Mouse (Mus musculus): ENCODE measurements around the gene Kncn. TPM values are rescaled to one million over a fixed set of nuclear protein-coding genes. Genes with fewer than 3 reads are reported as not detected.

Kncn gene
- total and polyA plus RNA-seq, 2 experiments from 2014 or later, result 0.11 to 0.25 TPM

DNA sequence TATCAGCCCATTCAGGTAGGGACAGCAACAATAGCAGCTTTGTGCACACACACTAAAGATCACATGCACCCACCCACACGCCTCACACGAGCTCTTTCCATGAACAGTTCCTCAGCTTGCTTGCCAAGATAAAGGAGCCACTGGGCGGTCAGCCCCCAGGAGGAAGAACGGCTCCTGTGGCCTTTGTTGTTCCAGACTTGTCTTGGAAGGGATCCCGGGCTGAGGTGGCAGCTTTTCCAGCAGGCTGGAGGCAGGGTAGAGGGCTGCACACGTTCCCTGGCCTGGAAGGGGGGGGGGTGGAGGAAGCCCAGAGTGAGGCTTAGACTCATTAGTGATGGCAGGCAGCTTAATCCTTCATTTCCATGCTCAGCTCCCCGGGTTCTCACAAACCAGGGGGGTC, 24.4 kb downstream of the Kncn start:
- Histone ChIP-seq H3K9ac (replicated peaks; ENCODE audit: low read length, poor library complexity, severe bottlenecking) (no peak overlapping the region), H3K36me3 (ENCODE audit: insufficient read depth, low read length) (peaks cover 7% of the 10 kb centered on the region; the same call in 1 of the 2 replicates), H3K4me2 (ENCODE audit: low read depth, low read length, poor library complexity, severe bottlenecking) (no peak overlapping the region), H3K27ac (ENCODE audit: low read depth, low read length) (no peak overlapping the region), H3K4me1 (ENCODE audit: insufficient read depth, low read length) (no peaks in the 10 kb centered on the region), H3K27me3 (ENCODE audit: insufficient read depth, low read length) (peaks cover 33% of the 10 kb centered on the region), H3K4me3 (ENCODE audit: low read depth, low read length) (no peak overlapping the region), H3K9me3 (ENCODE audit: low read length) (no peaks in the 10 kb centered on the region)
- 11% methylated on average over 7 of the region's 7 CpGs for WGBS
- TF ChIP-seq CTCF (IDR thresholded peaks at IDR 0.05), result no peak
- ATAC-seq (ENCODE audit: low FRiP score), result peak; percentile 70
- peak; percentile 50 for DNase-seq (ENCODE audit: low spot score)

DNA sequence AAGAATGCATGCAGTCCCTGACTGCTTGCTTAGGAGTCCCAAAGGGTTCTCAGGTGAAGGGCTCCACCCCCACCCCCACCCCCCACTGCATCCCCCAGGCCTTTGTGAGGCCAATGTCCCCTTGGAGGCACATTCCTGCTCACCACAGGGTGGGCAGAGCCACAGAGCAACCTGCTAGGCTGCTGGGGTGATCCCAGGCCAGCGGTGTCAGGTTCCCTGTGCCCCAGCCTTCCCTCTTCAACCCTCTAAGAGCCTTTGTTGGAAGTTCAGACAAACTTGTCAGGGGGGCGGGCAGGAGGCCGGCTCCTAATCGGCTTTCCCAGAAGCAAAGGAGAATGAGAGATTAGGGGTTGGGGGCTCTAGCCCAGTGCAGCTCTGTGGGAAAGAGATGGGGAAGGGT, 27.4 kb downstream of the Kncn start:
- no peak for DNase-seq (ENCODE audit: low spot score)
- peaks cover 19% of the 10 kb centered on the region for H3K27me3 ChIP-seq (ENCODE audit: insufficient read depth, low read length)
- ATAC-seq (ENCODE audit: low FRiP score), result no peak
- no peak overlapping the region for H3K4me2 ChIP-seq (ENCODE audit: low read depth, low read length, poor library complexity, severe bottlenecking)
- no peaks in the 10 kb centered on the region for H3K4me1 ChIP-seq (ENCODE audit: insufficient read depth, low read length)
- no peak for TF ChIP-seq CTCF (IDR thresholded peaks at IDR 0.05)
- no peak overlapping the region for H3K4me3 ChIP-seq (ENCODE audit: low read depth, low read length)
- peaks cover 7% of the 10 kb centered on the region; the same call in 1 of the 2 replicates for H3K36me3 ChIP-seq (ENCODE audit: insufficient read depth, low read length)
- no peak overlapping the region for H3K9ac ChIP-seq (replicated peaks; ENCODE audit: low read length, poor library complexity, severe bottlenecking)
- WGBS, result 13% methylated on average over 4 of the region's 4 CpGs
- H3K27ac ChIP-seq (ENCODE audit: low read depth, low read length), result no peak overlapping the region
- H3K9me3 ChIP-seq (ENCODE audit: low read length), result no peaks in the 10 kb centered on the region

DNA sequence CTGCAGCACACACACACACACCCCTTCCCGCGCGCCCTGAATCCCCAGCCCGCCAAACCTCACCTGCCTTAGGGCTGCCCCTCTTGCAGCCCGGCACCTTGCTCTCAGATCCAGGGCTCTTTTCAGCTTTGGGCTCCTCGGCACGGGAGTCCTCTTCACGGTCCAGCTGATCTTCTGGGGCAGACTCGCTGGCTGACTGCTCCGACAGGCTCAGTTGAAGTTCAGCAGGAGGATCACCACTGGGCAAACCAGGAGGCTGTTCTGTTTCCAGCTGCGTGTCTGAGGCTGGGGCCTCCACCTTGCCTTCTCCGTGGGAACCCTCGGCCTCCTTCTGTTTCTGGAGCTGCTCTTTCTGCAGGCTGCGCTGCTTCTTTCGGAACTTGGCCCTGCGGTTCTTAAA, 35.7 kb downstream of the Kncn start:
- H3K36me3 ChIP-seq (ENCODE audit: insufficient read depth, low read length), result no peaks in the 10 kb centered on the region
- TF ChIP-seq CTCF (IDR thresholded peaks at IDR 0.05), result no peak
- no peak for DNase-seq (ENCODE audit: low spot score)
- H3K27ac ChIP-seq (ENCODE audit: low read depth, low read length), result no peak overlapping the region
- WGBS, result 76% methylated on average over 16 of the region's 16 CpGs
- H3K27me3 ChIP-seq (ENCODE audit: insufficient read depth, low read length), result peaks cover 4% of the 10 kb centered on the region; the same call in 1 of the 2 replicates
- H3K9me3 ChIP-seq (ENCODE audit: low read length), result no peaks in the 10 kb centered on the region
- H3K4me1 ChIP-seq (ENCODE audit: insufficient read depth, low read length), result no peaks in the 10 kb centered on the region
- H3K4me2 ChIP-seq (ENCODE audit: low read depth, low read length, poor library complexity, severe bottlenecking), result no peak overlapping the region
- ATAC-seq (ENCODE audit: low FRiP score), result no peak
- H3K4me3 ChIP-seq (ENCODE audit: low read depth, low read length), result no peak overlapping the region
- H3K9ac ChIP-seq (replicated peaks; ENCODE audit: low read length, poor library complexity, severe bottlenecking), result no peak overlapping the region

DNA sequence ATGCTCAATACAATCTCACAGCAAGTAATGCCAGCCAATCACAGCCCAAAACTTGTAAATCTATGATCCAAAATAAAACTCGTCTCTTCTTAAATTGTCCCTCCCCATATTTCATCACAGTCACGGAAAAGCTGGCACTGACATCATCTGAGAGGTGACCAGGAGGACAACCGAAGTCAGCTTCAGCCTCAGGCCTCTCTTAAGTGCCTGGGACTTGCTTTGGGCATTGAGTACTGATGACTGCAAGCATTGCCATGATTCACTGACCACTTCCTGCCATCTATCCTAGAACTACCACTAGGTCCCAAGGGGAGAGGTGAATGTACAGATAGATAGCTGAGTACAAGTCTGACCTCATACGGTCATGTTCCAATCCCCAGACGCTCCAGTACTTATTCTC, 38.5 kb downstream of the Kncn start:
- Histone ChIP-seq H3K36me3 (ENCODE audit: insufficient read depth, low read length) (no peaks in the 10 kb centered on the region), H3K4me3 (ENCODE audit: low read depth, low read length) (no peak overlapping the region), H3K4me1 (ENCODE audit: insufficient read depth, low read length) (no peaks in the 10 kb centered on the region), H3K9ac (replicated peaks; ENCODE audit: low read length, poor library complexity, severe bottlenecking) (no peak overlapping the region), H3K27me3 (ENCODE audit: insufficient read depth, low read length) (peaks cover 4% of the 10 kb centered on the region; the same call in 1 of the 2 replicates), H3K4me2 (ENCODE audit: low read depth, low read length, poor library complexity, severe bottlenecking) (no peak overlapping the region), H3K9me3 (ENCODE audit: low read length) (no peaks in the 10 kb centered on the region), H3K27ac (ENCODE audit: low read depth, low read length) (no peak overlapping the region)
- DNase-seq (ENCODE audit: low spot score) (no peak), ATAC-seq (ENCODE audit: low FRiP score) (no peak)
- TF ChIP-seq CTCF (IDR thresholded peaks at IDR 0.05), result no peak
- 92% methylated on average over 5 of the region's 5 CpGs for WGBS

DNA sequence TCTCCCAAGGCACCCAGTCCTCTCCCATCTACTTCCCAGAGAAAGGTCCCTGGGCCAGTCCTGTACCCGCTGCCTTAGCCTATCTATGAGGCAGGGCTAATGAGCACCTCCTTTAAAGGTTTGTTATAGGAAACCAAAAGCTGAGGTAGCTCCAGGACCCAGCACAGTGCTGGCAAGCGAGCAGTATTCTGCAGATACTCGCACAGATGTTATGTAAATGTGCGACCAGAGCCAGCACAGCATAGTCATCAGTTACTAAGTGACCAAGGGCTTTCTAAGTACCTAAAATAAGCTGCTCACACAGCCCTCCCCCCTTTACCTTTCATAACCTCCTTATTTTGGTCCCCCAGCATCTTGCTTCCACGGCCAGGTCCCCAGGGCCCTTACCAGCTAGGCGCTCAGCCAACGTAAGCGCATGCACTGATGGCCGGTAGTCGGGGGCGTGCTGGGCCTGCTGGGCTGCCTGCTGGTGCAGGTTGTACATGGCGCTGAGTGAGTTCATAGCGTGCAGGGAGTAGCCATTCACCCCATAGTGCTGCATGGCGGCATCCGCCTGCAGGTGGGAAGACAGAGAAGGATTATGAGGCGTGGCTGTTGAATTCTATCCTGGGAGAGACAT, 39.2 kb downstream of the Kncn start:
- Histone ChIP-seq H3K36me3 (ENCODE audit: insufficient read depth, low read length) (no peaks in the 10 kb centered on the region), H3K27ac (ENCODE audit: low read depth, low read length) (no peak overlapping the region), H3K4me1 (ENCODE audit: insufficient read depth, low read length) (no peaks in the 10 kb centered on the region), H3K27me3 (ENCODE audit: insufficient read depth, low read length) (peaks cover 4% of the 10 kb centered on the region; the same call in 1 of the 2 replicates), H3K4me3 (ENCODE audit: low read depth, low read length) (no peak overlapping the region), H3K9me3 (ENCODE audit: low read length) (no peaks in the 10 kb centered on the region), H3K4me2 (ENCODE audit: low read depth, low read length, poor library complexity, severe bottlenecking) (no peak overlapping the region), H3K9ac (replicated peaks; ENCODE audit: low read length, poor library complexity, severe bottlenecking) (no peak overlapping the region)
- TF ChIP-seq CTCF (IDR thresholded peaks at IDR 0.05), result no peak
- no peak for DNase-seq (ENCODE audit: low spot score)
- WGBS, result 78% methylated on average over 16 of the region's 16 CpGs
- ATAC-seq (ENCODE audit: low FRiP score), result no peak

DNA sequence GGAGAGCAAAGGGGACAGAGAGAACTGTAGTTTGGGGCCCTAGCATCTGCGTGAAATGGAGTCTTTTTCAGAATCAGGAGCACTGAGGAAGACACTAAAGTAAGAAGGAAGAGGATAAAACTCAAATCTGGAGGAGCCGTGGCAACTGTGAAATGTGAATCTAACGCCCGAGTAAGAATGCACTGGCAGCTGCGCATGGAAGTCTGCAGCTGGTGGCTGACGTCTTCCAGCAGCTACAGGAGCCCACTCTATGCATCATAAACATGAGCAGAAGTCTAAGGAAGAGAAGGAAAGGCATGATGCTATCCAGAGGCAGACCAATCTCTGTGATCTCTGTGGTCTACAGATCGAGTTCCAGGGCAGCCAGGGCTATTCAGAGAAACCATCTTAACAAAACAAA, 43.4 kb downstream of the Kncn start:
- H3K27me3 ChIP-seq (ENCODE audit: insufficient read depth, low read length), result peaks cover 6% of the 10 kb centered on the region
- no peaks in the 10 kb centered on the region for H3K9me3 ChIP-seq (ENCODE audit: low read length)
- no peak overlapping the region for H3K27ac ChIP-seq (ENCODE audit: low read depth, low read length)
- DNase-seq (ENCODE audit: low spot score) (no peak), ATAC-seq (ENCODE audit: low FRiP score) (no peak)
- no peaks in the 10 kb centered on the region for H3K4me1 ChIP-seq (ENCODE audit: insufficient read depth, low read length)
- no peak overlapping the region for H3K4me3 ChIP-seq (ENCODE audit: low read depth, low read length)
- TF ChIP-seq CTCF (IDR thresholded peaks at IDR 0.05), result no peak
- no peaks in the 10 kb centered on the region for H3K36me3 ChIP-seq (ENCODE audit: insufficient read depth, low read length)
- H3K9ac ChIP-seq (replicated peaks; ENCODE audit: low read length, poor library complexity, severe bottlenecking), result no peak overlapping the region
- 67% methylated on average over 7 of the region's 7 CpGs for WGBS
- H3K4me2 ChIP-seq (ENCODE audit: low read depth, low read length, poor library complexity, severe bottlenecking), result no peak overlapping the region

Measured in midbrain, postnatal 0 days (tissue).